Mouse (Mus musculus): Measurements from ENCODE around the gene Ccdc9.

GRCm38 (mm10) chr7:16263015-16263787, 23.4 kb downstream of the Ccdc9 start:
- TF ChIP-seq CTCF (IDR thresholded peaks at IDR 0.05) (peak; percentile 85), EP300 (IDR thresholded peaks at IDR 0.05) (no peak)

Measured in lung, postnatal 0 days (tissue).